Mouse (Mus musculus) CD4-positive, CD25-positive, alpha-beta regulatory T cell, adult 4 months (primary cell): Measurements from ENCODE around the gene Six3. TPM values are rescaled to one million over a fixed set of nuclear protein-coding genes. Genes with fewer than 3 reads are reported as not detected.

Experiments
- ATAC-seq: one replicate; pipeline ENCODE4 v1.8.0; 2017
- polyA plus RNA-seq, 2 experiments: library from polyadenylated mRNA; unstranded; fragments of 100-300 nt; shearing (Covaris generic); gene quantifications; one replicate each; pipeline ENCODE4 v1.2.1; 2017

The Six3 gene
- polyA plus RNA-seq: under 1 TPM in 1 of 2 experiments, not detected in 1; 0.26 TPM

- no peak for ATAC-seq
Observed at GRCm38 (mm10) chr17:85613266-85613860, at the start of gene Six3. Six3 (plus strand) TSS chr17:85613608.

GRCm38 (mm10) chr17:85564107-85564506 is 49.3 kb upstream of the Six3 start:
- ATAC-seq: no peak

GRCm38 (mm10) chr17:85574023-85574422 is 39.4 kb upstream of the Six3 start:
- no peak for ATAC-seq

- no peak for ATAC-seq
Observed at GRCm38 (mm10) chr17:85578290-85578689, 35.1 kb upstream of the Six3 start.

- ATAC-seq: no peak
Observed at GRCm38 (mm10) chr17:85579350-85579749, 34.1 kb upstream of the Six3 start.

GRCm38 (mm10) chr17:85580221-85580620 is 33.2 kb upstream of the Six3 start:
- no peak for ATAC-seq

GRCm38 (mm10) chr17:85584170-85584569 is 29.2 kb upstream of the Six3 start:
- no peak for ATAC-seq

- ATAC-seq: no peak
Observed at GRCm38 (mm10) chr17:85584573-85584972, 28.8 kb upstream of the Six3 start.

GRCm38 (mm10) chr17:85585779-85586178 is 27.6 kb upstream of the Six3 start:
- no peak for ATAC-seq

- no peak for ATAC-seq
Observed at GRCm38 (mm10) chr17:85591976-85592375, 21.4 kb upstream of the Six3 start.

GRCm38 (mm10) chr17:85595853-85596252 is 17.6 kb upstream of the Six3 start:
- no peak for ATAC-seq

- no peak for ATAC-seq
Observed at GRCm38 (mm10) chr17:85596341-85596890, 17.0 kb upstream of the Six3 start.

GRCm38 (mm10) chr17:85599520-85599919 is 13.9 kb upstream of the Six3 start:
- no peak for ATAC-seq

GRCm38 (mm10) chr17:85606463-85606862 is 6.9 kb upstream of the Six3 start:
- ATAC-seq: no peak

GRCm38 (mm10) chr17:85607556-85608365 is 5.6 kb upstream of the Six3 start:
- ATAC-seq: no peak

GRCm38 (mm10) chr17:85608366-85609093 is 4.9 kb upstream of the Six3 start:
- no peak for ATAC-seq

GRCm38 (mm10) chr17:85609094-85609425 is 4.3 kb upstream of the Six3 start:
- no peak for ATAC-seq

GRCm38 (mm10) chr17:85609621-85610392 is 3.6 kb upstream of the Six3 start:
- no peak for ATAC-seq

GRCm38 (mm10) chr17:85610393-85611115 is 2.9 kb upstream of the Six3 start:
- no peak for ATAC-seq

GRCm38 (mm10) chr17:85611521-85612515 is 1.6 kb upstream of the Six3 start:
- no peak for ATAC-seq
